Mouse (Mus musculus): ENCODE data around the gene Papln.

The Papln gene

GRCm38 (mm10) chr12:83767833-83768232, 4.4 kb downstream of the Papln start:
- DNase-seq (ENCODE audit: low spot score in 2 of 2), result no peak

DNA sequence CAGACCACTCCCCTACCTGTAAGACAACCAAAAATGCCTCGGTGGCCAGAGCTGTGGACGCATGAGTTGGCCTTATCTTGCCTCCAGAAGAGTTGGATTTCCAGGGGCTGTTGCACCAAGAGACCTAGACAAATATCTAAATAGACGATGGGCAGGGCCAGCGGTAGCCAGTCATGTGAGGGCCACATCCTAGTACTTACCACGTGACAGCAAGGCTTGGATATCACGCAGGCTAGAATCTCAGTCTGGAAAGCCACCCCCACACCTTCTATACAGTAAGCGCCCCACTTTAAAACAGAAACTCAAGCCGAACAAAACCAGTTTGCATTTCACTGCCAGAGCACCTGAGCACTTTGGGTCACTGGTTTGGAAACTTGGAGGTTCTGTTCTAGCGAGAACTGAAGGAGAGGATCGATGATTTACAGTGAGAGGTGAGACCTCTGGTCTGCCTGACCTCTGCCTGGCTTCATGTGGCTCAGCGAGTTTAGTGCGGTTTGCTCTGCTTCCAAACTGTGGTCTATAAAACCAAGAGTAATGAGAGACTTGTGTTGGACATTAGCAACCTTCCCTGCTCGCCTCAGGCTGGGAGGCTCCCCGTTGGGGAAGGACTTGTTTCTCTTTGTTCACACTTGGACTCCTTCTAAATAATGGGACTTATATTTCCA, 4.9 kb downstream of the Papln start:
- DNase-seq (ENCODE audit: low spot score in 2 of 2), result no peak

DNA sequence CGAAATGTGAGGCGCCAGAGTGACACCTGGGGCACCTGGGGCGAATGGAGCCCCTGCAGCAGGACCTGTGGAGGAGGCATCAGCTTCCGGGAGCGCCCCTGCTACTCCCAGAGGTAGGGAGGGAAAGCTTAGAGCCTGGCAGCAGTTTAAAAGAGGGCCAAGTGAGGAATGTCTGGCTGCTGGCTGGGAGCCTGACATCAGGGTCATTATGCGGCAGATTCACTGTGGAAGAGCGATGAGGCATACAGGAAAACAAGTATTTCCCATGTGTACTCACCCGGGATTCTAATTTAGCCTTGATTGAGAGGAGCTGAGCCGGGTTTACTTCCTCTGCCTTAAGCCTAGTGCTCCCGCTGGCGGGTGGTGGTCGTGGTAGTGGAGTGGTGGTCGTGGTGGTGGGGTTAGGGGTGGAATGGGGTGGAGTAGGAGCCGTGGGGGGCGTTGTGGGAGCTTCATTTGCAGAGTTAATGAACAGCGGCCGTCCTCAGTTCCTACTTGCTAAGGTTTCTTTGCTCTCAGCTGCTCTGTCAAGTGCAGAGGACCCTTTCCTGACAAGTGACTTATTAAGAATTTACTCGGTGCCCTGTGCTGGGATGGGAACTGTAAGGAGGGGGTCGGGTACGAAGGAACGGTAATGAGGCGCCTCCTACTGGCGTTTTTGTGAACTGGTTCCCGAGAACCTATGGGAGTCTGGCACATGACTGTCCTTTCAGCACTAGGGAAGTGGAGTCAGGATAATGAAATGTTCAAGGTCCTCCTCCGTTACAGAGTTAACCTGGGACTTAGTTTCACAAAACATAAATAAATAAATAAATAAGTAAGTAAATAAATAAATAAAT, 7.2 kb downstream of the Papln start:
- no peak for DNase-seq (ENCODE audit: low spot score in 2 of 2)

DNA sequence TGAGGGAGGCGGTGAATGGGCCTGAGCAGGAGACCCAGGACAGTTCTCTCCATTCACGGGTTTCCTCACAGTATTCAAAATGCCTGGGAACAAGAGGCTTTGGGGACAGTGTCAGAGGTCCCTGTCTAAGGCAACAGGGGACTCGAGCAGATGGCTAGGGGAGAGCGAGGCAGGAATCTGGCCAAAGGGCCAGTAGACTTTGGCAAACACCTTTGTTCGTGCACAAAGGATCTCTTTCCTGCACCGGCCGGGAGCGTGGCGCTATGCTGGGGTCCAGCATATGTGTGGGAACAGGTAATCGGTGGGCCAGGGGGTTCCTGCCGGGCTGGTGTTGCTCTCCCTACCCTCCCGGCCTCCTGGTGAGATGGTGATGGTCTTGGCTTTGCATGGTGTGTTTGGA, 12.2 kb downstream of the Papln start:
- DNase-seq (ENCODE audit: low spot score in 2 of 2), result no peak

DNA sequence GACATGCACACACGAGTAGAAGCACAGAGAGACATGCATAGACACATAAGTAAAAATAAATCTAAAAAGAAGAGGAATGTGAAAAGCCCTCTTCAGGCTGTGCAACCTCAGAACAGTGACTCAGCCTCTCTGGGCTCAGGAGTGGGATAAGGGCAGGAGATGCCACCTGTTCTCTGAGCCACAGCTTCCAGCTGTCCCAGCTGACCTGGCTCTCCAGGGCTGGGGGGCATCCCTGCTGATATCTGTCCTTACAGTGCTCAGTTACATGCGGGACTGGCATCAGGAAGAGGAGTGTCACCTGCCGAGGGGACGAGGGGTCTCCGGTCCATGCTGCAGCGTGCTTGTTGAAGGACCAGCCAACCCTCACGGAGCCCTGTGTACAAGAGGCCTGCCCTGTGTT, 13.3 kb downstream of the Papln start:
- DNase-seq (ENCODE audit: low spot score in 2 of 2), result no peak

DNA sequence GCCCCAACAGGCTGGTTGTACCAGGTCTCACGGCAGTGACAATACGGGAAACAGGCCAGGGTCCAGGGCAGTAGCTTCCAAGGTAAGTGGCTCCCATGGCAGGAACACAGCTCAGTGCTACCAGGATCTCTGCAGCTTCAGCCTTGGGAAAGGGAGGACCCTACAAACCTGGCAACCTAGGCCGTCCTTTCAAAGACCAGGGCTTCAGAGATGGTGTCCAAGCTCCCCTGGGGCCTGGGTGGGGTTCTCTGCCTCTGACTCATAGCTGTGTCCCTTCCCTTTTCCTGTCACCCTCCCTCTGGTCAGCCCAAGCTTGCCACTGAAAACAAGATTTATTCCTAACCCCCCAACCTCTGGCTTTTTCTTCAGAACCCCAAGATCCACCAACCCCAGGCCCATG, 16.7 kb downstream of the Papln start:
- DNase-seq (ENCODE audit: low spot score in 2 of 2), result no peak

DNA sequence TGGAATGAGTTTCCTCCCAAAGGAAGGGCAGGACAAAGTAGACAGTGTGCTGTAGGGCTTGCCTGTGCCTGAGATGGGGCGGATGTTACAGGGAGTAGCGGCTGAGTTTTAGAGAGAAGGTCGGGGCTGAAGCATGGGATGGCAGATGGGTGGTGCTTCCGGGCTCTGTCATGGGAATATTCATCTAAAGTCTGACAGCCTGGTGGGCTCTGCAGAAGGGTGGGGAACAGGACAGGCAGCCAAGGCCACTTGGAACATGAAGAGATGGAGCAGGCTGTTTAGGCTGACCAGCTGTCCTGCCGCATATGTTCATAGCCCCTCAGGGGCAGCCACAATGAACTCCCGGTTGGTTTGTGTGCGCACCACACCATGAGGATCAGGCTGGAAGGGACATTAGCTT, 17.8 kb downstream of the Papln start:
- DNase-seq (ENCODE audit: low spot score in 2 of 2), result no peak

- DNase-seq (ENCODE audit: low spot score in 2 of 2), result no peak
Measured at GRCm38 (mm10) chr12:83781640-83782278, 18.3 kb downstream of the Papln start.

GRCm38 (mm10) chr12:83782669-83783068, 19.2 kb downstream of the Papln start:
- DNase-seq (ENCODE audit: low spot score in 2 of 2), result no peak

- no peak for DNase-seq (ENCODE audit: low spot score in 2 of 2)
Measured at GRCm38 (mm10) chr12:83785305-83785704, 21.9 kb downstream of the Papln start.

DNA sequence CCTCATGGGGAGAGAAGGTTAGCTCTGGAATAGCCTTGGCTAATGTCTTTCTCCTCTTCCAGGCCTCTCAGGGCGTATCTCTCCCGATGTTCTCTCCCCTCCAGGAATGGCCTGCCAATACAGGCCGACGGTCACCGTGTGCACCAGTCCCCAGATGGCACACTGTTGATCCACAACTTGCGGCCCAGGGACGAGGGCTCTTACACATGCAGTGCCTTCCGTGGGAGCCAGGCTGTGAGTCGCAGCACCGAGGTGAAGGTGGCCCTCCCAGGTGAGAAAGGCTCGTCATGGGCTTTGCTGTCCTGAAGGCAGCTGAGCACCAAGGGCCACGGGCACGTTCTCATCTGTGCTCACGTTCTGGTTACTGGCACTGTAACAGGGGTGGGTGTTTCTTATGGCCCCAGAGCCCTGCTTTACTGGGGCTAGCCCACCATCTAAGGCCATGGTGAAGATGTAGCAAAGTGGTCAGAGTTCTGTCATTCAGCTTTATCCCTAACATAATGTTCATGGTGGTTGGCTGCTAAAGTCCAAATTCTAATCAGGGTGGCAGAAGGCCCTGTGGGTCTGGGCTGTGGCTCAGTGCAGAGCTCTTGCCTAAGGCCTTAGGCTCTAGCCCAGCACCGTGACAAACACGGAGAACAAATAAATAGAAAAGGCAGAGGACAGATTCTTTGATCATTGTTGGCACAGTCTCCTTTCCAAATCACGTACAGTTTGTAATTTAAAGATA, 25.8 kb downstream of the Papln start:
- no peak for DNase-seq (ENCODE audit: low spot score in 2 of 2)

GRCm38 (mm10) chr12:83789781-83790140, 26.3 kb downstream of the Papln start:
- no peak for DNase-seq (ENCODE audit: low spot score in 2 of 2)

GRCm38 (mm10) chr12:83790749-83791148, 27.3 kb downstream of the Papln start:
- DNase-seq (ENCODE audit: low spot score in 2 of 2), result no peak

DNA sequence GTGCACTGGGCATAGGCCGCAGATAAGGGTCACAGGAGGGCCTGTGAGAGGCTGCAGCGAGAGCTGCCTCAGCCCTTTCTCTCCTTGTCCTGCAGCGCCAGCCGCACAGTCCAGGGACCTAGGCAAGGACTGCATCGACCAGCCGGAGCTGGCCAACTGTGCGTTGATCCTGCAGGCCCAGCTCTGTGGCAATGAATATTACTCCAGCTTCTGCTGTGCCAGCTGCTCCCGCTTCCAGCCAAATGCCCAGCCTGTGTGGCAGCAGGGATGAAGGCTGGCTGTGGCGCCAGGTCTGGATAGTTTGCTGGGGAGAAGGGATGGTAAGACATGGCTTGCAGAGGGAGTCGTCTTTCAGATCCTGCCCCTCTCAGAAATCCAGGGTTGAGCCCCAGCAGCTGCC, 28.3 kb downstream of the Papln start:
- no peak for DNase-seq (ENCODE audit: low spot score in 2 of 2)

DNA sequence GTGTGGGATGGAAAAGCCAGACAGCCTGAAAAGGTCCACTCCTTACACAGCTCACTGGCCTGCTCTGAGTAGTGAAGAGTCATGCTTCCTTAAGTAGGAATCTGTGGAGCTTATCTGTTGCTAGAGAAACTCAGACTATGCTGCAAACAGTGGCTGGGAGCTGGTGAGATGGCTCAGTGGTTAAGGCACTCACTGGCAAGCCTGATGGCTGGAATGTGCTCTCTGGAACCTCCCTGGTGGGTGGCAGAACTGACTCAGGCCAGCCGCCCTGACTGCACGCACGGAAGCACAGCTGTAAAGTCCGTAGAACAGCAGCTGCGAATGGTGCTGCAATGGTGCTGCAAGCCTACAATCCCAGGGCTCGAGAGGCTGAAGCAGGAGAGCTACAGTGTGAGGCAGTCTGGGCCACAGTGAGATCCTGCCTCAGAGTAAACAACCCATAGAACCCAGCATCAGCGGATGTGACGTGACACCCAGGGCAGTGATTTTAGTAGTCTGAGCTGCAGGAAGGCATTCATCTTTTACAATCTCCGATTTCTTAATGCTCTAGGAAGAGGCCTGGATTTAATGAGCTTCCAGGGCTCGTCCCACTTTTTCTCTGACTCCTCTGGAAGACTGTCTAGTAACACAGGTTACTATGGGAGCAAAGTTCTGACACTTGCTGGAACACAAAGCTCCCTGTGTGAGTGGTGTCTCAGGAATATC, 29.4 kb downstream of the Papln start:
- DNase-seq (ENCODE audit: low spot score in 2 of 2), result no peak

DNA sequence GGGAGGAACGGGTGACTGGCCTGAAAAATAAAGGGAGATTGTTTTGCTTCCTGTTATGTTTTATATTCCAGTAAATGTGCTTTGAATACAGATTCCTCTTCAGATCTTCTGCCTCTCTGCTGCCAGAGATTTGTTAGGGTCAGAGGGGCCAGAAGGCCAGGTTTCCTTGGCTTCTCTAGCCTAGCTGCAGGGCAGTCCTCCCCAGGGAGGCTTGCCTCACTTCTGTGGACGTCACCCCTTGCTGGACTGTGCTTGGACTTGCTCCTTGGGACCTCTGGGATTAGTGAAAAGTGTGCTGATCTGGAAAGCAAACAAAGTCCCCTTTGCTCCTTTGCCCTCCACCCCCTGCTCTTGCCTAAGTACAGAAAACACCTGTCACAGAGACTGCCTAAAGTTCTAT, 31.6 kb downstream of the Papln start:
- DNase-seq (ENCODE audit: low spot score in 2 of 2), result no peak

GRCm38 (mm10) chr12:83795586-83795985, 32.2 kb downstream of the Papln start:
- DNase-seq (ENCODE audit: low spot score in 2 of 2), result no peak

GRCm38 (mm10) chr12:83798313-83798712, 34.9 kb downstream of the Papln start:
- DNase-seq (ENCODE audit: low spot score in 2 of 2), result no peak

GRCm38 (mm10) chr12:83800943-83801342, 37.5 kb downstream of the Papln start:
- DNase-seq (ENCODE audit: low spot score in 2 of 2), result no peak

DNA sequence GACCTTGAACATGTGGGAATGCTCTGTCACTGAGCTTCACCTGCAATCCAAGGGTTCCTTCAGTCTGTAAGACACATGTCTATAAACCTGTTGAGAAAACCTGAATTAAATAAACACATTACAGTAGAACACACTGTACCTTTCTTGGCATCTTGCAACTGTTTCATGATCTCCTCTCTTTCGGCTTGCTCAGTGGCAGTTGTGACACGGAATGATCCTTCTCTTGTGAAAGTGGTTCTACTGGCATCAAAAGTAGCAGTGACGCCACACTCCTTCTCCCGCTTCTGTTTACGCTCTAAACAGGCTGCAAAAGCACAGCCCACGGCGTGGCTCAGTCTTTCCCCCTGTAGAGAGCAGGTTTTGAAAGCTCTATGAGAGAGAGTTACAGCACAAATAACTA, 40.2 kb downstream of the Papln start:
- DNase-seq (ENCODE audit: low spot score in 2 of 2), result no peak

DNA sequence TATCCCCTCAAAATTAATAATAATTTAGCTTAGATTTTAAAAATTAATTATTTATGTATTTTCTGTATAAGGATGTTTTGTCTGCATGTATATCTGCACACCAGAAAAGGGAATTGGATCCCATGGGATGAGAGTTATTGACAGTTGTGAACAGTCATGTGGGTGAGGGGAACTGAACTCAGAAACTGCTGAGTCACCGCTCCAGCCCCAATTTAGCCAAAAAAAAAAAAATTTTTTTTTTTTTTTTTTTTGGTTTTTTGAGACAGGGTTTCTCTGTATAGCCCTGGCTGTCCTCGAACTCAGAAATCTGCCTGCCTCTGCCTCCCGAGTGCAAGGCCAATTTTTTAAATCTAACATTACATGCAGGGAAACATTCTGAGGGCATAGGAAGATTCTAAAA, 48.5 kb downstream of the Papln start:
- DNase-seq (ENCODE audit: low spot score in 2 of 2), result no peak

DNA sequence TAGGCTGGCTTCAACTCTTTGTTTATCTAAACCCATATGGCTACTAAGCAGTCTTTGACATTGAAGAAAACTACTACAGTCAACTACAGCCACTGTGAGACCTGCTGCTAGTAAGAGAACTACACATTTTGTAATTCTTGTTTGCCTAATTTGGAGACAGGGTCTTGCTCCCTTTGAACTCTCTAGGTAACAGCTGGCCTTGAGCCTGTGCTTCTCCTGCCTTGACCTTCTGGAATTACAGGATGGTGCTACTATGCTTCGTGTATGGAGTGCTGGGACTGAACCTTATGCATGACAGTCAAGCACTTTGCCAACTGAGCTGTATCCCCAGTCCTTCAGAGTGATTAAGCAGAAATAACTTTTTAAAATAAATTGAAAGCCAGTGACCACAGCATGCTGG, 53.2 kb downstream of the Papln start:
- DNase-seq (ENCODE audit: low spot score in 2 of 2), result no peak

Measured in urinary bladder, adult 18-20 months (tissue).